Mouse (Mus musculus): ENCODE results near the gene Nub1.

Nub1 gene

GRCm38 (mm10) chr5:24739141-24739753 lies 53.9 kb downstream of the Nub1 start:
- DNase-seq (ENCODE audit: low spot score in 2 of 2): peak in 1 of 2 experiments; percentile 14

GRCm38 (mm10) chr5:24741172-24741885 lies 56.0 kb downstream of the Nub1 start:
- DNase-seq (ENCODE audit: low spot score in 2 of 2): no peak

GRCm38 (mm10) chr5:24743956-24744355 lies 58.6 kb downstream of the Nub1 start:
- no peak for DNase-seq (ENCODE audit: low spot score in 2 of 2)

DNA sequence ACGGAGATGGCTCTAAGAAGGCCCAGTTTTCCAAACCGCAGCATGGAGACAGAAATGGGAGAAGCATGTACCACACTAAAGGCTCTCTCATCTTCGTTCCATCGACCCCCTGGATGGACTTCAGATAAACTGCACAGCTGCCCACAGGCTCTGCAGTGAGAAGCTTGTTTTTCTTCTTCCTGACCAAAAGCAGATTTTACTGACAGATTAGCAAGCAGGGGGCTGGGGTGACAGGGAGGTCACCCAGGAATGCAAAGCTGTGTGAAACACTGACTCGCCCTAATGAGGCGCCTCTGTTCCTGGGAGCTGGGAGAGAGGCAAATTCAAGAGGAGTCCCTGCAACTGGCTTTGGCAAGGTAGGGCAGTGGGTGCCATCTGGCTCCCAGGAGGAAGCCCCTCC lies 62.2 kb downstream of the Nub1 start:
- DNase-seq (ENCODE audit: low spot score in 2 of 2): no peak

GRCm38 (mm10) chr5:24749731-24750130 lies 64.4 kb downstream of the Nub1 start:
- no peak for DNase-seq (ENCODE audit: low spot score in 2 of 2)

DNA sequence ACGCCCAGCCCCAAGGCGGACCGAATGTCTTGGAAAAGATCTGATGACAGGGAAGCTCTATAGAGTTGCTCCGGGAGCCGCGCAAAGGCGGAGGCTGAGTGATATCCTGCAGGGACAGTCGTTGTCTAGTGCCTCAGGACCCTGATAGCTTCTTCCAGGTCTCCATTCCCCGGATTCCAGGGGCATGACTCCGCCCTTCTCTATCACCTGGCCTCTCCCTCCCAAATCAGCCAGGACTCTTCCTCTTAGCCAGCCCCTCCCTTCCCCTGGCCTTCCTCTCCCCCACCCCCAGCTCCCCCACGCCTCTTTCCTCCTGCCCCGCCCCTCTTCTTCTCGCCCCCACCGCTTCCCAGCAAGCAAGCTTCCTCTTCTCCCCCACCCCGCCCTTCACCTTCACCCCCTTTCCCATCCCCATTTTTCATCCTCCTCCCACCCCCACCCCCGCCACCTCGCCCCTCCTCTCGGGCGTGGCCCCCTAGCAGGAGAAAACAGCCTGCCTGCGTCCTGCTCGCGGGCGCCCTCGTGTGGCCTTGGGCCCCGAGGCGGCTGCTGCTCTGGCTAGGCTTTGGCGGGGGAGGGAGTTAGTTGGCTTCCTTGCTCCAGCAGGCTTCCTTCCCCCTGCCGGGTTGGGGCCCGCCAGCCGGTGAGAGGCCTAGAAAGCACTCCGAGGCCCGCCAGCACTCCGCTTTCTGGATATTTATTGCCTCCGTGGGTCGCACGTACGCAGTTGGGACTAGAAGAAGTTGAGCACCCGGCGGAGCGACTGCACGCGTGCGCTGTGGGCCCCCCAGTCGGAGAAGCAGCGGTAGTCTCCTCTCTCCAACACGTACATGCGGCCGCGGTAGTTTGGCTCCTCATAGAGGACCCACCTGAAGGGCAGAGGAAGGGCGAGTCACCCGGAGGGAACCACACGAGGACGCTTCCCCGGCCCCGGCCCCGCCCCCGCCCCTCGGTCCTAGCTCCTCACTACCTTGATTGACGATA lies 65.3 kb downstream of the Nub1 start:
- peak; percentile 75 to 77 for DNase-seq (ENCODE audit: low spot score in 2 of 2)

DNA sequence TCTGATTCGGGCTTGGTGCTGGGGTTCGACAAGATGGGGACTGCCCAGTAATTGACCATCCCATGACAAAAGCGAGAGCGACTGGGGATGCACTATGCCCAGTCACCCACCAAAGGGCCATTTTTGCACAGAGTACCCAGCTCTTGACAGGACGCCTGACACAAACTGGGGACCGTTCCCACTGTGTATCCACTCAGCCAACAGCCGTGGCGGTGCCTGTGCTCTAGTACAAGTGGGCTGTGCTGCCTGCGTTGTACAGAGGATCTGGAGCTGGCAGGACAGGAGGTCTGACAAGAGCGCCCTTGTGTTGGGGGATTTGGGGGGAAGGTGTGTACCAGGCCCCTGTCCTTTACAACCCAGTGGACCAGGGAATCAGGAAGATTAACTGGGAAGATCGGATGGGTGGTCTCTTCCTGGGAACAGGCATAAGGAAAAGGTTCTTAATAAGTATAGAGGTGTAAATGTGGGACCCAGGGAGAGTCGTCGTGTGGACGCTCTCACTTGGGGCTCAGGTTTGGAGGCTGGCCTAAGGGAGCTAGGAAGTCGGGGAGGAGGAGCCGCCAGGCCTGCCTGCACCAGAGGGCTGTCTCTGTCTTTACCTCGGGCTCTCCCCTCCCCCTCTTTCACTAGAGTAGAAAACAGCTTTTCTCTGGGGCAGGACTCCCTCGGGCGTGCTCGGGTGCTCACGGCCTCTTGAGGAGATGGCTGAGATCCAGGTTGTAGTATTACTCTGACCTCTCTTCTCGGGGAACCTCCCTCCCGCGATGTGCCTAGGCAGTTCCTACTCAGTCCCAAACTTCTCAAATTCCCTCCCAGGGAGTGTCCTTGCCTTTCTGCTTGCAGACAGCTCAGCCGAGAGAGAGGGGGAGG lies 66.2 kb downstream of the Nub1 start:
- peak in 1 of 2 experiments; percentile 22 for DNase-seq (ENCODE audit: low spot score in 2 of 2)

GRCm38 (mm10) chr5:24752175-24752498 lies 66.8 kb downstream of the Nub1 start:
- DNase-seq (ENCODE audit: low spot score in 2 of 2): no peak

- DNase-seq (ENCODE audit: low spot score in 2 of 2): no peak
Measured at GRCm38 (mm10) chr5:24756931-24757330, 71.6 kb downstream of the Nub1 start.

DNA sequence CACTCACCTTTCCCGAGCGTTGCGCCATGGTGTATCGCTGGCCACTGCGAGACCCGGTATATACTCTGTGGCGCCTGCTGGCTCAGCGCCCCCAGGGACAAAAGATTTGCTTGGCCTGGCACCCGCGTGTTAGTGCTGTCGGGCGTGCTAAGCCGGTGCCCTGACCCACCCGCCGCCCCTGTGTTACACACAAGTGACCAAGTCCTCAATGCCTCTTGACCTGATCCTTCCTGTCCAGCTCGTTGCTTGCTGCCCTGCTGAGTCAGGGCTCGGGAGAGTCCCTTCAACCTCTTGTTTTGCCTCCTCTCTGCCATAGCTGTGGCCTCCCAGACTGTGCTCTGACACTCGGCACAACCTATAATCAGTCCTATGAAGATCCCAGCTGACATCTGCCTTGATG lies 72.5 kb downstream of the Nub1 start, which contains the start of gene Crygn:
Crygn (minus strand) TSS at position 193 of the 400 bp plus-strand sequence.
- no peak for DNase-seq (ENCODE audit: low spot score in 2 of 2)
